Mouse (Mus musculus) adrenal gland, adult (tissue): ENCODE measurements around the gene Pigu.

ENCODE experiments used
- DNase-seq, 2 experiments: peaks; one replicate each; pipeline ENCODE4 v3.0.0; 2022 to 2023; ENCODE audit warnings: low spot score in 1 of 2; ENCODE audit not compliant: inconsistent age in 2 of 2

Pigu gene

DNA sequence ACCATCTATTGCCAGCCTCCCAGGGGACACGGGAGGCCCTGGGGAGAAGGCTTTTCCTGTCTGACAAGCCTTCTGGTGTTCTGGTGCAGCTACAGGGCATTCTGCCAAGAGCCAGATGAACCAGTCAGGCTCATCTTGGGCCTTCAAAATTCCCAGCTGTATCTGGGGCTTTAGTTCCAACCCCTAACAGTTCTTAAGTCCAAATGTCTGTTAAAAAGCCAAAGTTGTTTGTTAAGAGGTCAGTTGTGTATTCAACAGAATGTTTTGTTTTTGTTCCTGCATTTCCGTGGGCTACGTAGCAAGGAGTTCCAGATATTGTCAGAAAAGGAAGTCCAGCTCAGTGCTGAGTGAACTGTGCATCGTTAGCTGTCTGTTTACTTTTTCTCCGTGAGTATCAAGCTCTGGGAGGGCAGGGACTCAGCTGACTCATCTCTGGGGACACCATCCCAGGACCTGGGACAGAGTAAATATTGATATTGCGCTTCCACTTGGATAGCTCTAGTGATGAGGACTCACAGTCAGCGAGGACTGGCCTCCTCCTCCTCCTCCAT lies 12.2 kb upstream of the Pigu start:
- peak; percentile 56 to 77 for DNase-seq

- DNase-seq: no peak
Observed at GRCm38 (mm10) chr2:155367635-155368284, 10.5 kb upstream of the Pigu start.

DNA sequence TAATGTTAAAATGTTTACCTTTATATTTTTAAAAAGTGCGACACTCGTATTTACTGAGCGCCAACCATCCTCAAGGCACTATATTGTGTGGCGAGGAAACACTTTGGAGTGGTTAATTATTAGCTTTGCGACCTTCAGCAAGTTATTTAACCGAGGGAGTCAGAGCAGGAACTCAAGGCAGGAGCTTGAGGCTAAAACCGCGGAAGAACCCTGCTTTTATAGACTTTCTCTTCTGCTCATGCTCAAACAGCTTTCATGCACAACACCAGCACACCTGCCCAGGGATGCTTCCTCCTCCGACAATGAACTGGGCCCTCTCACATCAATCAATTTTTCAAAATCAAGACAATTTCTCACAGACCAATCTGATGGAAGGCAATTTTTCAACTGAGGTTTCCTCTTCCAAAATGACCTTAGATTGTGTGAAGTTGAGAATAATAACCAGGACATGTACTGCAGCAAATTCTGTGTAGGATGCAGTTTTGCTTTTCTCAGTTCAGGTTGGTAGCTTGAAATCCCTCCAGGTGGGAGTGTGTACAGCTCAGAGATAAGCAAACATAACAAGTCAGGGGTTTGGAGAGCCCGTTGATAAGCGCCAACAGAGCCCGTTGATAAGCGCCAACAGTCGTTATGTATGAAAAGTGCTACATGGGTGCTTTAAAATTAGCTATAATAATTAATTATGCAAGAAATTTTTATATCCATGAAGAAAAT lies 613 bp upstream of the Pigu start:
- no peak for DNase-seq

DNA sequence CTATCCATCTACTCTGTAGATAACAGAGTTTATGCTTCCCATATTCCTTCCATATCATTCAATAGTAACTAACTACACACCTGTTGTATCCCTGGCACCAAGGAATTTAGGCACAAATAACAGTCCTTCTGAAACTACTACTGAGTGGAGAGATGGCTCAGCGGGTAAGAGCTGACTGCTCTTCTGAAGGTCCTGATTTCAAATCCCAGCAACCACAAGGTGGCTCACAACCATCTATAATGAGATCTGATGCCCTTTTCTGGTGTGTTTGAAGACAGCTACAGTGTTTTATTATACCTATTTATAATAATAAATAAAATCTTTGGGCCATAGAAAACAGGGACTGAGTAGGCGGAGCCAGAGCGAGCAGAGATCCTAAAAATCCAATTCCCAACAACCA lies 2.8 kb downstream of the Pigu start:
- DNase-seq: no peak

DNA sequence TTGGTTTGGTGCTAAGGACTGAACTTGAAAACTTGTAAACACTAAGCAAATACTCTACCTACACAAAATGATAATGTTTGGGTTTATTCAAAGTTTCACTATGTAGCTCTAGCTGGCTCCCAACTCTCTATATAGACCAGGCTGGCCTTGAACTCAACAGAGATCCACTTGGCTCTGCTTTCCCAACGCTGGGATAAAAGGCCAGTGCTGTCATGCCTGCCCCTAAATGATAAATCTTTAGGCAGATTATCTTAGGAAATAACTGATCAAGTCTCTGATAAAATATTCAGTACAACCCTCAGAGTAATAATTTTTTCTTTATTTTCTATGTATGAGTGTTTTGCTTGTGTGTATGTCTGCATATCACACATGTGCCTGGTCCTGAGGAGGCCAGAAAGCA lies 10.6 kb downstream of the Pigu start:
- DNase-seq: peak; percentile 43 to 76

GRCm38 (mm10) chr2:155340166-155340565 lies 17.1 kb downstream of the Pigu start:
- peak in 1 of 2 experiments; percentile 34 for DNase-seq

DNA sequence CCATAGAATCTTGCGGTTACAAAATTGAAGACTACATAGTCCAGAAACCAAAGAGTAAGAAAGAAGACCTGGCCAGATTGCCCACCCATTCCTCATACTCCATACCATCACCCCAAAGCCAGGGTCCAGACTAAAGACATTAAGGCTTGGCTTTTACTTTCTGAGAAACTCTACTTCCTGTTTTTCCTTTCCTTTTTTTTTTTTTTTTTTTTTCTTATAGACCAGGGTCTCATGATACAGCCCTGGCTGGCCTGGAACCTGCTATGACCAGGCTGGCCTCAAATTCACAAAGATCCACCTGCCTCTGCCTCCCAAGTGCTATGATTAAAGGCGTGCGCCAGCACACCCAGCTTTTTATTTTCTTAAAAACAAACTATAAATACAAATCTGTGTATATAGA lies 21.0 kb downstream of the Pigu start:
- DNase-seq: no peak

GRCm38 (mm10) chr2:155335231-155335630 lies 22.0 kb downstream of the Pigu start:
- DNase-seq: peak; percentile 42 to 81

- peak in 1 of 2 experiments; percentile 81 for DNase-seq
Observed at GRCm38 (mm10) chr2:155333421-155333820, 23.8 kb downstream of the Pigu start.

- DNase-seq: no peak
Observed at GRCm38 (mm10) chr2:155331351-155331750, 25.9 kb downstream of the Pigu start.

DNA sequence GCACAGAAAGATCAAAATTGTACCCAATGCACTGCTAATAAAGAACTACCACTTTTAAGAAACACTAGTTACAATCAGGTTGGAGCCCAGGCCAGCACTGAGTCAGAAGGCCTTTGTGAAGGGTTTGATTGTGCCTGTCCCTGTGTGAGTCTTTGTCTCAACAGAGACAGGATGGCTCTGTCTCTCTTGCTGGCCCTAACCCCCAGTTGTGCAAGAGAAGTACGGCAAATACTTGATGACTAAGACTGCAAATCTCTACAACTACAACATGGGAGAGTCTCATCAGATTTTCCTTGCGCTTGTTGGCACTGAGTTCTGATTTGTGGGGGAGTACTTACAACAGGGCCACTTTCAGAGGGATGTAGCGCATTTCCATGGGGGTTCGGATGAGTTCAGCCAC lies 26.4 kb downstream of the Pigu start:
- DNase-seq: peak in 1 of 2 experiments; percentile 66

DNA sequence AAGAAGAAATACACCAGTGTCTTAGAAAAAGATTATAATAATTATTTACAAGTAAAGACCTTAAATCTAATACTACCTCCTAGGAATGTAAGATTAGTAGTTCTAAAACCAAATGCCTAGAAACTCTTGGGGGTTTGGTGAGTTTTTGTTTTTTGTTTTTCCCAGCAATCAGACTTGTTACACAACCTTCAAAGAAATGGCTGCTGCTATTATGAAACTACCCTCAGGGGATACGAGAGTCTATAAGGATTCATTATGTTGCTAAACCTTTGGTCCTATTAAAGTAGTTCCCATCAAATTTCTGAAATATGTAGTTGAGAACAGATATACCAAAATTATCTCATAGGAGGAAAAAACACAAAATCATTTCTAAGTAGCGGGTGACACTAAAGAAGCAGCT lies 27.5 kb downstream of the Pigu start:
- DNase-seq: peak in 1 of 2 experiments; percentile 57

DNA sequence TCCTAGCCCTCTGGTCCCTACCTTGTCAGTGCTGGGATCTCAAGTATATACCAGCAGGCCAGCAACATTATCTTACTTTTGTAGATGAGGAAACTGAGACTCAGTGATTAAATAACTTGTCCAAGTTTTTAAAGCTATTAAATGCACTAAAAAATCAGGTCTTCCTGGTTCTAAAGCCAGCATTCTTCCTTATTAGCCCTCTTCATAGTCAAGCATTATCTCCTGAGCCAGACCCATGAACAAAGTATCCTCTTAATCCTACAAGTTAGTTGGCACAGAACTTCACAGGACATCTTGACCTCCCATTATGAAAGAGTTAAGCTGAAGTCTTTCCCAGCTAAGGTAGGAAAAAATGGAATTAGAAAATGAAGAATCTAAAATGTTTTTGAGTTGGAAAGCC lies 28.3 kb downstream of the Pigu start:
- DNase-seq: no peak

GRCm38 (mm10) chr2:155327906-155328305 lies 29.3 kb downstream of the Pigu start:
- DNase-seq: peak; percentile 58 to 81

- peak in 1 of 2 experiments; percentile 71 for DNase-seq
Observed at GRCm38 (mm10) chr2:155326001-155326400, 31.2 kb downstream of the Pigu start.

DNA sequence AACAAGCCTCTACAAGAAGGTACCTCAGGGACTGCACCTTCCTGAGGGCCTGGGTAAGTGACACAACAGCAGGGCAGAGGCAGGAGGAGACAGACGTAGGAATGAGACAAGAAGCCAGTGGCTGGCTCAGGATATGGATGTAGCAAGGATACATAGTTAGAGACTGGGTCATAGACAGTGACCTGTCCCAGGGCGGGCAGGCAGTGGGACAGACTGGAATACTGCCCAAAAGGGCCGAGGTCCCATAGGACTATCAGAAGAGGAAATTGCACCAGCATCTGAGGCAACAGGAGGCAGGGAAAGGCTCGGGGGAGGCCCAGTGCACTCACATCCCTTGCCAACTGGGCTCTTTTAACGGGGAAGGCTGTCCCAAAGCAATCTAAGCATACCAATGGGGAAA lies 36.6 kb downstream of the Pigu start:
- DNase-seq: peak; percentile 35 to 85

GRCm38 (mm10) chr2:155318618-155319017 lies 38.6 kb downstream of the Pigu start:
- no peak for DNase-seq

DNA sequence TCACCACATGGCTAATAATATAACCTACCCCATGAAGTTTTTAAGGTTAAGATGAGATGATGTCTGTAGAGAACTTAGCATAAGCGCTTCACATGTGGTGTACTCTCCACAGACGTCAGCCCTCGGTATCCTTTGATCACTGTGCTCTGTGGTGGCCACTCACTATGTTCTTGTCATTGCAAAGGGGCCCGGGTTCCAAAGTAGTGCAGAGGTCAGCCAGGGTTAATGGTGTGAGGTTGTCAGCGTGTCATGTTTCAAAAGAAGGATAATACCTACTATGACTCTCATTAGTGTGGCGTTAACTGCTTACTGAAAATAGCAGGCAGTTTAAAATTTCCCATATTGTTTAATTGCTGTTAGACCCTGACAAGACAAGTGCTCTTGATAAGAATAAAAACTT lies 43.6 kb downstream of the Pigu start:
- DNase-seq: no peak

DNA sequence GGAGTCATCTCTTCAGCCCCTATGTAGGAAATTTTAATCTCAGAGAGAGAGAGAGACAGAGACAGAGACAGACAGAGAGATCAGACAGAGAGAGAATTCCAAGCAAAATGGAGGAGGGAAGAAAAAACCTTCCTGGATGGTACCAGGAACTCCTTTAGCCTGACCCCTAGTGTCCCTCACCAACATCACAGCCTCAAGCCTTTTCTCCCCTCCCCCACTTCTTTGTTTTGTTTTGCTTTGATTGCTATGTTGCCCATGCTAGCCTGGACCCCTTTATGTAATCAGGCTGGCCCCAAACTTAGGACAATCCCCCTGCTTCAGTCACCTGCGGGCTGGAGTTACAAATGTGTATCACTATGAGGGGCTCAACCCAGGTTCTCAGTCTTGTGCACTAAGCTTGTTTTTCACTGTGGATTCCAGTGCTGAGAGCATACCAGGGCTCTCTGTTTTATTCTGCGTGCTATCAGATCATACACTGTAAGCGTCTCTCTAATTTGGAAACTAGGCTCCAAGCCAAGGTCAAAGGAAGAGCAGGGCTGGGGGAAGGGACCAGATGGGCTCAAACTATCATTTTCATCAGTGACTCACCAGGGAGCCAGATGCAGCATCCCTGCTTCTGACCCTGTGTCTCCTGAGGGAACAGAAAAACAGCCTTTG lies 48.2 kb downstream of the Pigu start:
- peak; percentile 88 to 95 for DNase-seq

GRCm38 (mm10) chr2:155299563-155299962 lies 57.7 kb downstream of the Pigu start:
- DNase-seq: peak in 1 of 2 experiments; percentile 57

DNA sequence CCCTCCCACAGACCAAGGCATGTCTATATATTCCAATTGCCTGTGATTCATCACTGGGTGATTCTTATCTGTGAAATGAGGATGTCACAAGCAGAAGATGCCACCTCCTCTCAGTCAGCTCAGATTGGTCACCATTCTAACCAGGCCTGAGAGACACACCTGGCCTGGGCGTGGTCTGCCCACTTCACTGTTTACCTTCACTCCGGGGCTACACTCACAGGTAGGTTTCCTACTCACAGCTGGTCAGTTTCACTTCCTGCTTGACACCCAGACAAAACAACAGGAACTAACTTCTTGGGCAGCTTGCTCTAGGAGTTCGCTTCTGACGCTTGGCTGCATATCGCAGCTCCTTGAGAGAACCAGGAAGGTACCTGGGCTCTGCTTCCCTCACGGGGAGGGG lies 61.8 kb downstream of the Pigu start:
- DNase-seq: no peak

DNA sequence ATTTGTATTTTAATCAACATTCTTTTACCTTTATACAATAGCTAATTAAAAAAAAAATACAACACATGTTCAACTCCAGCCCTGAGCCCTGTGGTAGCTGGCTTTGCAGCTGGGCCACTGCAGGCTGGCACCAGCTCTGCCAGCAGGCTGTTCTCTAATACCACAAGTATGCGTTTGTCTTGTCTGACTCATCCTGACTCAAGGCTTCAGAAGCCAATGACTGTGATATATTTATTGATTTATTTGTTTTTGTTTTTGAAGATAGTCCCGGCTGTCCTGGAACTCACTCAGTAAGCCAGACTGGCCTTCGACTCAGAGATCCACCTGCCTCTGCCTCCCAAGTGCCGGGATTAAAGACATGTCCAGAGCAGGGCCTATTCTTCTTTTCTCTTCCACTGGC lies 63.3 kb downstream of the Pigu start:
- peak; percentile 76 to 87 for DNase-seq
